Mouse (Mus musculus): ENCODE results near the gene Gm29609. TPM values are rescaled to one million over a fixed set of nuclear protein-coding genes. Genes with fewer than 3 reads are reported as not detected.

Gm29609 gene
- total and polyA plus RNA-seq, 2 experiments from 2014 or later: 1.9 to 3.1 TPM

- TF ChIP-seq CTCF (IDR thresholded peaks at IDR 0.05): no peak
- peaks cover 63% of the 10 kb centered on the region for H3K36me3 ChIP-seq (ENCODE audit: insufficient read depth, low read length)
- no peaks in the 10 kb centered on the region for H3K9me3 ChIP-seq (ENCODE audit: low read length)
- no peak overlapping the region for H3K4me2 ChIP-seq (ENCODE audit: low read depth, low read length, poor library complexity, severe bottlenecking)
- H3K27me3 ChIP-seq (ENCODE audit: insufficient read depth, low read length): no peaks in the 10 kb centered on the region
- no peak overlapping the region for H3K4me3 ChIP-seq (ENCODE audit: low read depth, low read length)
- no peak for ATAC-seq (ENCODE audit: low FRiP score)
- no peaks in the 10 kb centered on the region for H3K4me1 ChIP-seq (ENCODE audit: insufficient read depth, low read length)
- WGBS: 88% methylated on average over 1 of the region's 1 CpGs
- no peak overlapping the region for H3K9ac ChIP-seq (replicated peaks; ENCODE audit: low read length, poor library complexity, severe bottlenecking)
- no peak overlapping the region for H3K27ac ChIP-seq (ENCODE audit: low read depth, low read length)
- DNase-seq (ENCODE audit: low spot score): no peak
These were observed 14.8 kb downstream of the Gm29609 start for GRCm38 (mm10) chr5:31164878-31165277.

GRCm38 (mm10) chr5:31162462-31162861 lies 17.2 kb downstream of the Gm29609 start:
- no peak for ATAC-seq (ENCODE audit: low FRiP score)
- no peak for DNase-seq (ENCODE audit: low spot score)
- H3K4me2 ChIP-seq (ENCODE audit: low read depth, low read length, poor library complexity, severe bottlenecking): no peak overlapping the region
- H3K4me3 ChIP-seq (ENCODE audit: low read depth, low read length): no peak overlapping the region
- no peak overlapping the region for H3K9ac ChIP-seq (replicated peaks; ENCODE audit: low read length, poor library complexity, severe bottlenecking)
- no peak for TF ChIP-seq CTCF (IDR thresholded peaks at IDR 0.05)
- H3K36me3 ChIP-seq (ENCODE audit: insufficient read depth, low read length): peaks cover 63% of the 10 kb centered on the region
- no peaks in the 10 kb centered on the region for H3K27me3 ChIP-seq (ENCODE audit: insufficient read depth, low read length)
- H3K4me1 ChIP-seq (ENCODE audit: insufficient read depth, low read length): no peaks in the 10 kb centered on the region
- no peak overlapping the region for H3K27ac ChIP-seq (ENCODE audit: low read depth, low read length)
- H3K9me3 ChIP-seq (ENCODE audit: low read length): no peaks in the 10 kb centered on the region

GRCm38 (mm10) chr5:31154152-31154553 lies 25.6 kb downstream of the Gm29609 start, which contains the start of gene Mpv17:
Gene Mpv17 (minus strand): TSS chr5:31154251.
- no peaks in the 10 kb centered on the region for H3K27me3 ChIP-seq (ENCODE audit: insufficient read depth, low read length)
- no peak for TF ChIP-seq CTCF (IDR thresholded peaks at IDR 0.05)
- peak; percentile 90 for DNase-seq (ENCODE audit: low spot score)
- H3K9me3 ChIP-seq (ENCODE audit: low read length): no peaks in the 10 kb centered on the region
- peaks cover 5% of the 10 kb centered on the region; the same call in 1 of the 2 replicates for H3K4me1 ChIP-seq (ENCODE audit: insufficient read depth, low read length)
- peak within 1 kb of the TSS; percentile 72 for H3K27ac ChIP-seq (ENCODE audit: low read depth, low read length)
- under 1% methylated on average over 19 of the region's 19 CpGs for WGBS
- peak within 1 kb of the TSS; percentile 61 for H3K4me3 ChIP-seq (ENCODE audit: low read depth, low read length)
- H3K36me3 ChIP-seq (ENCODE audit: insufficient read depth, low read length): peaks cover 27% of the 10 kb centered on the region
- peak; percentile 94 for ATAC-seq (ENCODE audit: low FRiP score)
- peak within 1 kb of the TSS; percentile 69 for H3K9ac ChIP-seq (replicated peaks; ENCODE audit: low read length, poor library complexity, severe bottlenecking)
- peak within 1 kb of the TSS; percentile 70 for H3K4me2 ChIP-seq (ENCODE audit: low read depth, low read length, poor library complexity, severe bottlenecking)

GRCm38 (mm10) chr5:31153516-31154151 lies 26.1 kb downstream of the Gm29609 start:
- Histone ChIP-seq H3K4me2 (ENCODE audit: low read depth, low read length, poor library complexity, severe bottlenecking) (peak overlapping the region; percentile 70), H3K27me3 (ENCODE audit: insufficient read depth, low read length) (no peaks in the 10 kb centered on the region), H3K4me1 (ENCODE audit: insufficient read depth, low read length) (peaks cover 5% of the 10 kb centered on the region; the same call in 1 of the 2 replicates), H3K27ac (ENCODE audit: low read depth, low read length) (0 out of 2 replicates have a peak overlapping the region, but pooled peaks have one; percentile 72), H3K9ac (replicated peaks; ENCODE audit: low read length, poor library complexity, severe bottlenecking) (peak overlapping the region; percentile 69), H3K36me3 (ENCODE audit: insufficient read depth, low read length) (peaks cover 22% of the 10 kb centered on the region), H3K4me3 (ENCODE audit: low read depth, low read length) (peak overlapping the region; percentile 61), H3K9me3 (ENCODE audit: low read length) (no peaks in the 10 kb centered on the region)
- ATAC-seq (ENCODE audit: low FRiP score) (peak; percentile 21; the same call in 1 of the 2 replicates), DNase-seq (ENCODE audit: low spot score) (no peak)
- whole genome bisulfite sequencing: 35% methylated on average over 6 of the region's 6 CpGs
- no peak for TF ChIP-seq CTCF (IDR thresholded peaks at IDR 0.05)

GRCm38 (mm10) chr5:31151746-31152145 lies 28.0 kb downstream of the Gm29609 start:
- Histone ChIP-seq H3K36me3 (ENCODE audit: insufficient read depth, low read length) (peaks cover 5% of the 10 kb centered on the region; the same call in 1 of the 2 replicates), H3K27ac (ENCODE audit: low read depth, low read length) (no peak overlapping the region), H3K4me1 (ENCODE audit: insufficient read depth, low read length) (peaks cover 5% of the 10 kb centered on the region; the same call in 1 of the 2 replicates), H3K27me3 (ENCODE audit: insufficient read depth, low read length) (no peaks in the 10 kb centered on the region), H3K4me2 (ENCODE audit: low read depth, low read length, poor library complexity, severe bottlenecking) (no peak overlapping the region), H3K9me3 (ENCODE audit: low read length) (no peaks in the 10 kb centered on the region), H3K9ac (replicated peaks; ENCODE audit: low read length, poor library complexity, severe bottlenecking) (no peak overlapping the region), H3K4me3 (ENCODE audit: low read depth, low read length) (no peak overlapping the region)
- ATAC-seq (ENCODE audit: low FRiP score) (no peak), DNase-seq (ENCODE audit: low spot score) (no peak)
- TF ChIP-seq CTCF (IDR thresholded peaks at IDR 0.05): no peak
- WGBS: 89% methylated on average over 3 of the region's 3 CpGs

- ATAC-seq (ENCODE audit: low FRiP score) (no peak), DNase-seq (ENCODE audit: low spot score) (no peak)
- H3K27ac ChIP-seq (ENCODE audit: low read depth, low read length): no peak overlapping the region
- no peaks in the 10 kb centered on the region for H3K27me3 ChIP-seq (ENCODE audit: insufficient read depth, low read length)
- H3K4me3 ChIP-seq (ENCODE audit: low read depth, low read length): no peak overlapping the region
- no peak overlapping the region for H3K9ac ChIP-seq (replicated peaks; ENCODE audit: low read length, poor library complexity, severe bottlenecking)
- no peaks in the 10 kb centered on the region for H3K9me3 ChIP-seq (ENCODE audit: low read length)
- H3K36me3 ChIP-seq (ENCODE audit: insufficient read depth, low read length): 0 out of 2 replicates have a peak, but pooled peaks cover 2% of the 10 kb centered on the region
- H3K4me1 ChIP-seq (ENCODE audit: insufficient read depth, low read length): peaks cover 5% of the 10 kb centered on the region; the same call in 1 of the 2 replicates
- WGBS: 92% methylated on average over 4 of the region's 4 CpGs
- TF ChIP-seq CTCF (IDR thresholded peaks at IDR 0.05): no peak
- H3K4me2 ChIP-seq (ENCODE audit: low read depth, low read length, poor library complexity, severe bottlenecking): no peak overlapping the region
These were observed 29.9 kb downstream of the Gm29609 start for GRCm38 (mm10) chr5:31149781-31150180.
